Mouse (Mus musculus) midbrain, embryonic 11.5 days (tissue): ENCODE data around the gene Dok5. TPM values are rescaled to one million over a fixed set of nuclear protein-coding genes. Genes with fewer than 3 reads are reported as not detected.

Experiments used
- ATAC-seq: fragments of 200-750 bp; cut with Nextera tagmentation; 2 replicates; pipeline ENCODE4 v1.8.0; 2017; ENCODE audit warnings: moderate TSS enrichment, moderate library complexity; ENCODE audit not compliant: low FRiP score
- DNase-seq: peaks from one replicate; pipeline ENCODE4 v3.0.0; 2015; ENCODE audit warnings: low spot score; ENCODE audit errors: missing footprints
- H3K27ac ChIP-seq: fragments of 300-500 bp; sonication (generic); 2 replicates; pipeline ENCODE4 v1.5.1; 2014; ENCODE audit warnings: low read depth, low read length
- H3K27me3 ChIP-seq: fragments of 300-500 bp; sonication (generic); 2 replicates; pipeline ENCODE4 v1.6.1; 2014; ENCODE audit warnings: mild to moderate bottlenecking, low read length, moderate library complexity, mixed read lengths; ENCODE audit not compliant: control insufficient read depth, insufficient read depth
- H3K36me3 ChIP-seq: fragments of 300-500 bp; sonication (generic); 2 replicates; pipeline ENCODE4 v1.6.1; 2014; ENCODE audit warnings: mild to moderate bottlenecking, low read length, moderate library complexity, mixed read lengths; ENCODE audit not compliant: control insufficient read depth, insufficient read depth
- H3K4me1 ChIP-seq: fragments of 300-500 bp; sonication (generic); 2 replicates; pipeline ENCODE4 v1.6.1; 2014; ENCODE audit warnings: low read length; ENCODE audit not compliant: control insufficient read depth, insufficient read depth
- H3K4me2 ChIP-seq: fragments of 300-500 bp; sonication (generic); 2 replicates; pipeline ENCODE4 v1.6.1; 2014; ENCODE audit warnings: mild to moderate bottlenecking, moderate library complexity
- H3K4me3 ChIP-seq: fragments of 300-500 bp; sonication (generic); 2 replicates; pipeline ENCODE4 v1.5.1; 2014; ENCODE audit warnings: low read depth, low read length
- H3K9ac ChIP-seq: fragments of 300-500 bp; sonication (generic); 2 replicates; pipeline ENCODE4 v1.6.1; 2014; ENCODE audit warnings: low read length
- H3K9me3 ChIP-seq: fragments of 300-500 bp; sonication (generic); 2 replicates; pipeline ENCODE4 v1.6.1; 2016; ENCODE audit warnings: low read length; ENCODE audit not compliant: control insufficient read depth
- WGBS: fragments of 180-500 bp; shearing (Covaris S2); extraction: QIAGEN DNeasy Blood & Tissue Kit; methylation state at CpG from one replicate; pipeline ENCODE4 v1.1.7; 2014; 5-methylcytosine and 5-hydroxymethylcytosine counted together
- polyA plus RNA-seq: library from polyadenylated mRNA; unstranded; fragments of >200 nt; fragmentation: Nextera tagmentation; extraction: Ambion mirVana; gene quantifications from 2 replicates; pipeline ENCODE4 v1.2.1, GENCODE M21; 2014

Gene Dok5
- polyA plus RNA-seq, 1 experiment from 2014 or later = 19.5 TPM

GRCm38 (mm10) chr2:170855210-170855609, 123.6 kb downstream of the Dok5 start:
- no peak for ATAC-seq
- Histone ChIP-seq H3K27me3 (no peaks in the 10 kb centered on the region), H3K4me3 (no peak overlapping the region), H3K36me3 (no peaks in the 10 kb centered on the region), H3K9me3 (no peaks in the 10 kb centered on the region), H3K27ac (no peak overlapping the region), H3K4me2 (no peak overlapping the region), H3K4me1 (peaks cover 8% of the 10 kb centered on the region), H3K9ac (no peak overlapping the region)
- 44% methylated on average over 3 of the region's 3 CpGs for WGBS
- no peak for DNase-seq

DNA sequence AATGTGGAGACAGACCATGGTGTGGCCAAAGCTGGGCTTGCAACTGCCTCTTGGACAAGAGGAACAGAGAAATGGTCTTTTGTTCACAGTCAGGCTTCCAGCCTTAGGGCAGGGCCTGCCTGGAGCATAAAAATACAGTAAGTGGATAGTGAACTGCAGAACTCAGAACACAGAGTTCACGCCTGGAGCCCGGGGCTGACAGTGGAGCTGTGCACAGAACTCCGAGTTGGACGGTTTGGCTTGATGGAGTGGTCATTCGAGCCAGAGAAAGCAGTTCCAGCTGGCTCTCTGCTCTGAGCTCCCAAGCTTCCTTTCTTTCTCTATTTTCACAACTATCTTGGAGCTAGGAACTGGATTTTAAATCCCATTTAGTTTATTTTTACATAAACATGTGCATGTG, 124.5 kb downstream of the Dok5 start:
- no peak overlapping the region for H3K27ac ChIP-seq
- no peak overlapping the region for H3K4me3 ChIP-seq
- no peaks in the 10 kb centered on the region for H3K9me3 ChIP-seq
- DNase-seq = no peak
- no peaks in the 10 kb centered on the region for H3K27me3 ChIP-seq
- no peak for ATAC-seq
- H3K4me2 ChIP-seq = no peak overlapping the region
- WGBS = 86% methylated on average over 5 of the region's 5 CpGs
- peaks cover 8% of the 10 kb centered on the region for H3K4me1 ChIP-seq
- H3K9ac ChIP-seq = no peak overlapping the region
- H3K36me3 ChIP-seq = no peaks in the 10 kb centered on the region

- 50% methylated on average over 7 of the region's 7 CpGs for WGBS
- Histone ChIP-seq H3K4me1 (peaks cover 8% of the 10 kb centered on the region), H3K4me3 (no peak overlapping the region), H3K9me3 (no peaks in the 10 kb centered on the region), H3K36me3 (no peaks in the 10 kb centered on the region), H3K9ac (no peak overlapping the region), H3K27me3 (no peaks in the 10 kb centered on the region), H3K27ac (no peak overlapping the region), H3K4me2 (no peak overlapping the region)
- ATAC-seq = no peak
- DNase-seq = no peak
Observed at GRCm38 (mm10) chr2:170857507-170857906, 125.9 kb downstream of the Dok5 start.

GRCm38 (mm10) chr2:170858640-170859039, 127.0 kb downstream of the Dok5 start:
- ATAC-seq (0 out of 2 replicates have a peak, but pooled peaks have one; percentile 10), DNase-seq (peak; percentile 88)
- Histone ChIP-seq H3K4me2 (no peak overlapping the region), H3K4me3 (no peak overlapping the region), H3K27me3 (no peaks in the 10 kb centered on the region), H3K9ac (no peak overlapping the region), H3K9me3 (no peaks in the 10 kb centered on the region), H3K4me1 (peaks cover 8% of the 10 kb centered on the region), H3K36me3 (no peaks in the 10 kb centered on the region), H3K27ac (no peak overlapping the region)
- WGBS = 19% methylated on average over 3 of the region's 3 CpGs

DNA sequence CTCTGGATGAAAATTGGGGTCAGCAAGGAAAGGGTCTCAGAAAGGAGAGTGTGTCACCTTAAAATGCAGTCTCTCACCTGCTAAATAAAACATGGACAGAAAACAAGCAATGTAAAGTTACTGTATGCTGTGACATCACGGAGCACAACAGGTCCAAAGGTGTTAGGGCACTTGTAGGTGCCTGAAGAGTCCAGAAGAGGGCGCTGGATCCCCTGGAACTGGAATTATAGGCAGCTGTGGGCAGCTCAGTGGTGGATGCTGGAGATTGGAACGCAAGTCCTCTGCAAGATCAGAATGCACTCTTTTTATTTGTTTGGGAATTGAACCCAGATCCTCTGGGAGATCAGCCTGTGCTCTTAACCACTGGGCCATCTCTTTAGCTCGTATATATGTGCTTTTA, 129.0 kb downstream of the Dok5 start:
- H3K9me3 ChIP-seq = no peaks in the 10 kb centered on the region
- H3K9ac ChIP-seq = no peak overlapping the region
- no peak overlapping the region for H3K27ac ChIP-seq
- H3K4me3 ChIP-seq = no peak overlapping the region
- ATAC-seq = no peak
- no peaks in the 10 kb centered on the region for H3K27me3 ChIP-seq
- peaks cover 8% of the 10 kb centered on the region for H3K4me1 ChIP-seq
- no peak for DNase-seq
- no peaks in the 10 kb centered on the region for H3K36me3 ChIP-seq
- no peak overlapping the region for H3K4me2 ChIP-seq
- WGBS = 68% methylated on average over 4 of the region's 4 CpGs

GRCm38 (mm10) chr2:170862799-170863198, 131.2 kb downstream of the Dok5 start:
- ATAC-seq = no peak
- H3K9ac ChIP-seq = no peak overlapping the region
- no peak for DNase-seq
- WGBS = 77% methylated on average over 9 of the region's 9 CpGs
- peaks cover 8% of the 10 kb centered on the region for H3K4me1 ChIP-seq
- H3K27ac ChIP-seq = no peak overlapping the region
- H3K4me3 ChIP-seq = no peak overlapping the region
- no peaks in the 10 kb centered on the region for H3K9me3 ChIP-seq
- no peaks in the 10 kb centered on the region for H3K27me3 ChIP-seq
- no peak overlapping the region for H3K4me2 ChIP-seq
- H3K36me3 ChIP-seq = no peaks in the 10 kb centered on the region

DNA sequence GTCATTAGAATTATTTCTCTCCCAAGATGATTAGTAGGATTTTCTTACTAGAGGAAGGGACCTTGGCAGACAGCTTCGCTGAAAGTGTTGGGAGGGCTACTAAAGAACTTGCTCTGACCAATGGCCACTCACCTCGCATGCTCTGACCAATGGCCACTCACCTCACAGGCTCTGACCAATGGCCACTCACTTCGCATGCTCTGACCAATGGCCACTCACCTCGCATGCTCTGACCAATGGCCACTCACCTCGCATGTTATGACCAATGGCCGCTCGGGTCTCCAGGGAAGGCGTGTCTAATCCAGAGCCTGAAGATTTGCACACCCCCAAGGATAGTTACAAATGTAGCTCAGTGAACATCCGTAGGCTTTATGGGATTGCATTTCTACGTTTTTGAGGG, 131.6 kb downstream of the Dok5 start:
- no peak overlapping the region for H3K9ac ChIP-seq
- H3K9me3 ChIP-seq = no peaks in the 10 kb centered on the region
- peaks cover 4% of the 10 kb centered on the region for H3K4me1 ChIP-seq
- ATAC-seq = no peak
- DNase-seq = no peak
- H3K27me3 ChIP-seq = no peaks in the 10 kb centered on the region
- H3K36me3 ChIP-seq = no peaks in the 10 kb centered on the region
- WGBS = 93% methylated on average over 10 of the region's 10 CpGs
- H3K4me2 ChIP-seq = no peak overlapping the region
- no peak overlapping the region for H3K4me3 ChIP-seq
- no peak overlapping the region for H3K27ac ChIP-seq

- H3K4me1 ChIP-seq = no peaks in the 10 kb centered on the region
- no peak overlapping the region for H3K9ac ChIP-seq
- no peak overlapping the region for H3K4me2 ChIP-seq
- H3K4me3 ChIP-seq = no peak overlapping the region
- no peaks in the 10 kb centered on the region for H3K27me3 ChIP-seq
- H3K27ac ChIP-seq = no peak overlapping the region
- DNase-seq = no peak
- no peaks in the 10 kb centered on the region for H3K36me3 ChIP-seq
- no peaks in the 10 kb centered on the region for H3K9me3 ChIP-seq
- no peak for ATAC-seq
- 87% methylated on average over 5 of the region's 5 CpGs for WGBS
Observed at GRCm38 (mm10) chr2:170864043-170864442, 132.4 kb downstream of the Dok5 start.

DNA sequence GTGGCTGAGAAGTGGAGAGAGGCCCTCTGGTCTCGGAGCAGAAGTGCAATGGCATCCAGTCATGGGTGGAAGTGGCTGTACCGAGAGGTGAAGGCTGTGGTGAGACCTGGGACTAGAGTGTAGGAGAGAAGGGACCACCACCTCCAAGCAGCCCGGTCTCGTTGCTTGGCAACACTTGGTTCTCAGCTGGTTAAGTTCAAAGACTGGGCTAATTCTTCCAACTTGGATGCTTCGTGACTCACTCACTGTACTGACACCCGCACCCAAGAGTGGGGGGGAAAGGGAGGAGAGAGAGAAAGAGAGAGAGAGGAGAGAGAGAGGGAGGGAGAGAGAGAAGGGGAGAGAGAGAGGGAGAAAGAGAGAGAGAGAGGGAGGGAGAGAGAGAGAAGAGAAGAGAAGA, 133.2 kb downstream of the Dok5 start:
- WGBS = 86% methylated on average over 6 of the region's 6 CpGs
- Histone ChIP-seq H3K27ac (no peak overlapping the region), H3K4me3 (no peak overlapping the region), H3K4me1 (no peaks in the 10 kb centered on the region), H3K27me3 (no peaks in the 10 kb centered on the region), H3K9ac (no peak overlapping the region), H3K9me3 (no peaks in the 10 kb centered on the region), H3K4me2 (no peak overlapping the region), H3K36me3 (no peaks in the 10 kb centered on the region)
- ATAC-seq (no peak), DNase-seq (no peak)

GRCm38 (mm10) chr2:170870566-170870965, 139.0 kb downstream of the Dok5 start:
- H3K27ac ChIP-seq = no peak overlapping the region
- H3K9me3 ChIP-seq = no peaks in the 10 kb centered on the region
- no peak overlapping the region for H3K9ac ChIP-seq
- H3K4me2 ChIP-seq = no peak overlapping the region
- 0 out of 2 replicates have a peak, but pooled peaks cover 2% of the 10 kb centered on the region for H3K36me3 ChIP-seq
- no peak for DNase-seq
- H3K27me3 ChIP-seq = no peaks in the 10 kb centered on the region
- H3K4me3 ChIP-seq = no peak overlapping the region
- no peak for ATAC-seq
- no peaks in the 10 kb centered on the region for H3K4me1 ChIP-seq
- WGBS = 90% methylated on average over 15 of the region's 15 CpGs
